Mouse (Mus musculus): ENCODE data around the gene Scamp5. TPM values are rescaled to one million over a fixed set of nuclear protein-coding genes. Genes with fewer than 3 reads are reported as not detected.

Scamp5 gene
- polyA plus RNA-seq, 2 experiments: 10.0 to 33.8 TPM

DNA sequence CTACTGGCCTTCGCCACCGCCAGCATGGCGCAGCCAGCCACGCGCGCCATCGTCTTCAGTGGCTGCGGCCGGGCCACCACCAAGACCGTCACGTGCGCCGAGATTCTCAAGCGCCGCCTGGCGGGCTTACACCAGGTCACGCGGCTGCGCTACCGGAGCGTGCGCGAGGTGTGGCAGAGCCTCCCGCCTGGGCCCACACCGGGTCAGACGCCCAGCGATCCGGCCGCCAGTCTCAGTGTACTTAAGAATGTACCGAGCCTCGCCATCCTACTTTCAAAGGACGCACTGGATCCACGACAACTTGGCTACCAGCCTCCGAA lies 36.5 kb upstream of the Scamp5 start:
- H3K9me3 ChIP-seq (ENCODE audit: control insufficient read depth, low read length): no peaks in the 10 kb centered on the region
- H3K27me3 ChIP-seq (ENCODE audit: control insufficient read depth, insufficient read depth, low read length): peaks cover 70% of the 10 kb centered on the region
- H3K4me2 ChIP-seq (replicated peaks; ENCODE audit: low read depth, low read length, severe bottlenecking): peak overlapping the region; percentile 95
- peak overlapping the region; percentile 41 for H3K9ac ChIP-seq (ENCODE audit: low read depth, low read length, severe bottlenecking)
- no peak for TF ChIP-seq POLR2A (IDR thresholded peaks at IDR 0.05; ENCODE audit: borderline replicate concordance, extremely low read depth, insufficient read depth, insufficient read length)
- H3K27ac ChIP-seq (replicated peaks; ENCODE audit: low read depth, low read length): no peak overlapping the region
- peaks cover 21% of the 10 kb centered on the region for H3K4me1 ChIP-seq (ENCODE audit: control insufficient read depth, insufficient read depth, low read length)
- ATAC-seq (ENCODE audit: low FRiP score, low read depth) (0 out of 2 replicates have a peak, but pooled peaks have one; percentile 50), DNase-seq (ENCODE audit: low spot score) (no peak)
- H3K36me3 ChIP-seq (ENCODE audit: control insufficient read depth, insufficient read depth, low read length): no peaks in the 10 kb centered on the region
- 1% methylated on average over 25 of the region's 34 CpGs for WGBS
- peak overlapping the region; percentile 46 for H3K4me3 ChIP-seq (replicated peaks; ENCODE audit: low read length)

DNA sequence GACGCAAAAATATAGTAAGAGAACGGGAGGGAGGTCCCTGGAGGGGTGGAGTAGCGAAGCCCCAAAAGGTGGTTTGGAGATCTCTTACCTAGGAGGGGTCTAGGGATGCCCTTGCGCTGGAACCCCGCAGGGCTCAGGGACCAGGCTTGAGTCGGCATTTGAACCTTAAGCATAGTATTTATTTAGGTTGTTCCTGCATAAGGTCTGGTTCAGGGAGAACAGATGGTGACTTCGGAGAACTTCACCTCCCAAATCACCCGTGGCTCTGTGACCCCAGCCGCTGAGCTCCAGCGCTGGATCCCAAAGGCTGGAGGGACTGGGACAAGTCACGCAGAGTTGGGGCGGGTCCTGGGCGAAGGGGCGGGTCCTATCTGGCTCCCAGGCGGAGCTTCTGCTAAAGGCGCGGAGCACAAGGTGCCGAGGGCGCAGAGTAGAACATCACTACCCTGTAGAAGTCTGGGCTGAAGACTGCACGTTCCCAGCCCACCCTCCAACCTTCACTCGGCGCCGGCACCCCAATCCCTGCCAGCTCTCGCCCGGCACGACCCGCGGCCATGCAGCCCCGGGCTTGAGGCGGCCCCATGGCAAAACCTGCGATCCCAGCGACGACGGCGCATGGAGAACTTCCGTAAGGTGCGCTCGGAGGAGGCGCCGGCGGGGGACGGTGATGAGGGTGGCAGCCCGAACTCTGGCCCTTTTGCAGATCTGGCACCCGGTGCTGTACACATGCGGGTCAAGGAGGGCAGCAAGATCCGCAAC lies 35.9 kb upstream of the Scamp5 start, which contains the start of gene Rpp25:
Rpp25 (plus strand) TSS at position 405 of the 759 bp plus-strand sequence.
- WGBS: 2% methylated on average over 42 of the region's 46 CpGs

DNA sequence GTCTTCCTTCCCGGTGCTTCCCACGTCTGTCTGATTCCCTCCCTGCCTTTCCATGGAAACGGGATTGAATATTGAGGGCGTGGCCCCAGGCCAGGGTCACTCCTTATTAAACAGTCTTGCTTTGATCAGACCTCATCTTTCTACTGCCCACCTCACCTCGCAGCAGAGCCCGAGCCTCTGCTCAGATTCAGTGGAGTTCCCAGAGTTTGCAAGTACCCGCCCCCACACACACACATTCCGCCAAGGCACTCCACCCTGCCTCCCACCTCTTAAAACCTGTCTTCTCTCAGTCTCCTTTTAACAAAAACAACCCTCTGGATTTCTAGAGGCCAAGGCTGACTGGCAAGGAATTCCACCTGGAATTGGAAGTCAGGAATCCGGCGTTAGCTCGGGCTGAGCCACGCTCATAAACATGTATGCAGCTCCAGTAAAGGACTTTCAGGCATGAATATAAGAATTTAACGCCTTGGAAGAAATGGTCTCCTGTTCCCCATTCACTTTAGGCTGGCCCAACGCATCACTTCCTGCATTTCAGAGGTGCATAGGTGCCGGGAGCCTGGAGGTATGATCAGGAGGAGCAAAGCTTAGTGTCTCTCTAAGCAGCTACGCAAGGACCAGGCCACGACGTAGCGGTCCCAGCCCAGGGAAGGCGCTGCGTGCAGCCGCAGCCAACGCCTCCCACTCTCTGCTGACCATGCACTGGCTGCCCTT lies 35.2 kb upstream of the Scamp5 start:
- WGBS: 1% methylated on average over 23 of the region's 23 CpGs
- Histone ChIP-seq H3K27ac (replicated peaks; ENCODE audit: low read depth, low read length) (no peak overlapping the region), H3K4me3 (replicated peaks; ENCODE audit: low read length) (peak overlapping the region; percentile 46), H3K4me1 (ENCODE audit: control insufficient read depth, insufficient read depth, low read length) (peaks cover 21% of the 10 kb centered on the region), H3K9ac (ENCODE audit: low read depth, low read length, severe bottlenecking) (no peak overlapping the region), H3K9me3 (ENCODE audit: control insufficient read depth, low read length) (no peaks in the 10 kb centered on the region), H3K27me3 (ENCODE audit: control insufficient read depth, insufficient read depth, low read length) (peaks cover 78% of the 10 kb centered on the region), H3K4me2 (replicated peaks; ENCODE audit: low read depth, low read length, severe bottlenecking) (peak overlapping the region; percentile 95), H3K36me3 (ENCODE audit: control insufficient read depth, insufficient read depth, low read length) (no peaks in the 10 kb centered on the region)
- no peak for DNase-seq (ENCODE audit: low spot score)
- ATAC-seq (ENCODE audit: low FRiP score, low read depth): peak; percentile 41; the same call in 1 of the 2 replicates
- no peak for TF ChIP-seq POLR2A (IDR thresholded peaks at IDR 0.05; ENCODE audit: borderline replicate concordance, extremely low read depth, insufficient read depth, insufficient read length)

More for the DNA sequence above, 35.9 kb upstream of the Scamp5 start, which contains the start of gene Rpp25:
- peak; percentile 36 for DNase-seq (ENCODE audit: low spot score)
- H3K9ac ChIP-seq (ENCODE audit: low read depth, low read length, severe bottlenecking): peak within 1 kb of the TSS; percentile 41
- no peaks in the 10 kb centered on the region for H3K36me3 ChIP-seq (ENCODE audit: control insufficient read depth, insufficient read depth, low read length)
- peaks cover 76% of the 10 kb centered on the region for H3K27me3 ChIP-seq (ENCODE audit: control insufficient read depth, insufficient read depth, low read length)
- no peak for TF ChIP-seq POLR2A (IDR thresholded peaks at IDR 0.05; ENCODE audit: borderline replicate concordance, extremely low read depth, insufficient read depth, insufficient read length)
- peak within 1 kb of the TSS; percentile 46 for H3K4me3 ChIP-seq (replicated peaks; ENCODE audit: low read length)
- peak within 1 kb of the TSS; percentile 95 for H3K4me2 ChIP-seq (replicated peaks; ENCODE audit: low read depth, low read length, severe bottlenecking)
- no peaks in the 10 kb centered on the region for H3K9me3 ChIP-seq (ENCODE audit: control insufficient read depth, low read length)
- peaks cover 21% of the 10 kb centered on the region for H3K4me1 ChIP-seq (ENCODE audit: control insufficient read depth, insufficient read depth, low read length)
- H3K27ac ChIP-seq (replicated peaks; ENCODE audit: low read depth, low read length): no peak within 1 kb of the TSS
- ATAC-seq (ENCODE audit: low FRiP score, low read depth): peak; percentile 70

DNA sequence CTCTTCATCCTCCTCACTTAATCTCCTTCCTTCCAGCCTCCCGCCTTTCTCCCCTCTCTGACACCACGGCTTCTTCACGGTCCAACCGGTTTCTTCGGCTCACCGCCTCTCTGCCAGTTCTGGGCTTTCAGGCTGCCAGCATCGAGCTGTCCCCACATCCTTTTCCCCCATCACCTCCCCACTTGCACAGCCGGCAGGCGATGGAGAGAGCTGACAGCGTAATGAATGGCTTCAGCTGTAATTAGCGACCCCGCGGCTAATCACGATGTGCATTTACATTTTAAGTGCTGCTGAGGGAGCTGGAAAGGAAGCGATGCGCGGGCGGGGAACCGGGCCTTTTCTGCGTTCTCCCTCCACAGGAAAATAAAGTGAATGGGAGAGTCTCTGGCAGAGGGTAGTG lies 34.0 kb upstream of the Scamp5 start:
- TF ChIP-seq POLR2A (IDR thresholded peaks at IDR 0.05; ENCODE audit: borderline replicate concordance, extremely low read depth, insufficient read depth, insufficient read length): no peak
- Histone ChIP-seq H3K36me3 (ENCODE audit: control insufficient read depth, insufficient read depth, low read length) (no peaks in the 10 kb centered on the region), H3K4me3 (replicated peaks; ENCODE audit: low read length) (no peak overlapping the region), H3K9ac (ENCODE audit: low read depth, low read length, severe bottlenecking) (no peak overlapping the region), H3K9me3 (ENCODE audit: control insufficient read depth, low read length) (no peaks in the 10 kb centered on the region), H3K27me3 (ENCODE audit: control insufficient read depth, insufficient read depth, low read length) (peaks cover 78% of the 10 kb centered on the region), H3K4me1 (ENCODE audit: control insufficient read depth, insufficient read depth, low read length) (peaks cover 21% of the 10 kb centered on the region), H3K27ac (replicated peaks; ENCODE audit: low read depth, low read length) (no peak overlapping the region), H3K4me2 (replicated peaks; ENCODE audit: low read depth, low read length, severe bottlenecking) (no peak overlapping the region)
- DNase-seq (ENCODE audit: low spot score) (no peak), ATAC-seq (ENCODE audit: low FRiP score, low read depth) (no peak)
- under 1% methylated on average over 20 of the region's 20 CpGs for WGBS

DNA sequence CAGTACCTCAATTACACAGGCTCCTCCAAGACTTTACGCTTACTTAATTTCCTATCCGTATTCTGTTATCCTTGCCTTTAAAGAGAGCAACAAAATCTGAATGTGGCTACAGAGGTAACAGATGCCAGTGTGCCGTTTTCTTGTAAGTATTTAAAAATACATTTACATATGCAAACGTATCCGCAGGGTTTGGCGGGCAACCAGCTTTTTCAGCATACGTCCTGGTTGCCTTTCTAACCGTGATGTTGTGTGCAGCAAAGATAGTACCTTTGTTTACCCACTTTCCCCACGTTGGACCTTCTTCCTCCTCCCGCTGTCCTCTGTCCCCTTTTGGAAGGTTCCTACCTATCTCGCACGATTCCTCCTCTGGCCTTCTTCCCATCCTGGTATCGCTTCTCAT lies 33.6 kb upstream of the Scamp5 start:
- Histone ChIP-seq H3K9ac (ENCODE audit: low read depth, low read length, severe bottlenecking) (no peak overlapping the region), H3K27ac (replicated peaks; ENCODE audit: low read depth, low read length) (no peak overlapping the region), H3K4me2 (replicated peaks; ENCODE audit: low read depth, low read length, severe bottlenecking) (no peak overlapping the region), H3K4me3 (replicated peaks; ENCODE audit: low read length) (no peak overlapping the region), H3K9me3 (ENCODE audit: control insufficient read depth, low read length) (no peaks in the 10 kb centered on the region), H3K36me3 (ENCODE audit: control insufficient read depth, insufficient read depth, low read length) (no peaks in the 10 kb centered on the region), H3K27me3 (ENCODE audit: control insufficient read depth, insufficient read depth, low read length) (peaks cover 75% of the 10 kb centered on the region), H3K4me1 (ENCODE audit: control insufficient read depth, insufficient read depth, low read length) (peaks cover 21% of the 10 kb centered on the region)
- DNase-seq (ENCODE audit: low spot score) (no peak), ATAC-seq (ENCODE audit: low FRiP score, low read depth) (no peak)
- 10% methylated on average over 13 of the region's 13 CpGs for WGBS
- TF ChIP-seq POLR2A (IDR thresholded peaks at IDR 0.05; ENCODE audit: borderline replicate concordance, extremely low read depth, insufficient read depth, insufficient read length): no peak

All from limb, embryonic 14.5 days (tissue).